ENCODE assay signal across 8 mouse cellular contexts in genomic region chr2:139677809-139678274, GRCm38 (mm10). TPM values are rescaled to one million over a fixed set of nuclear protein-coding genes. Genes with fewer than 3 reads are reported as not detected.
DNase-seq lines count a peak whose midpoint lies in the region; ATAC-seq and TF ChIP-seq lines count a peak whose summit lies in the region.

Ism1 (plus strand) TSS chr2:139678178.

- peak; percentile 51 for ATAC-seq in cerebellum, adult (ENCODE audit: insufficient number of reproducible peaks, low FRiP score, low TSS enrichment)
- ATAC-seq in forebrain, embryonic 14.5 days = peak; percentile 69
- peak; percentile 44 for ATAC-seq in heart, embryonic 15.5 days (replicated peaks; ENCODE audit: insufficient number of reproducible peaks, insufficient read depth, low FRiP score, low read depth)

- peak within 1 kb of the TSS; percentile 63 for H3K4me3 ChIP-seq in forebrain, embryonic 14.5 days (ENCODE audit: low read depth, low read length)
- peak within 1 kb of the TSS; percentile 95 for H3K4me3 ChIP-seq in heart, embryonic 15.5 days
- H3K4me3 ChIP-seq in lung, adult 2 months (replicated peaks; ENCODE audit: extremely low read depth, low read depth, low read length) = peak within 1 kb of the TSS; percentile 50

- no peak for TF ChIP-seq POLR2A in lung, adult 2 months (IDR thresholded peaks at IDR 0.05; ENCODE audit: borderline replicate concordance, extremely low read depth, low read depth, low read length)

- no peaks in the 10 kb centered on the region for H3K9me3 ChIP-seq in forebrain, embryonic 14.5 days (replicated peaks; ENCODE audit: control insufficient read depth, low read length)
- no peaks in the 10 kb centered on the region for H3K9me3 ChIP-seq in heart, embryonic 15.5 days (replicated peaks)

- no peak for TF ChIP-seq CTCF in lung, adult 2 months (IDR thresholded peaks at IDR 0.05; ENCODE audit: insufficient read depth, low read length)

- H3K4me2 ChIP-seq in forebrain, embryonic 14.5 days (ENCODE audit: low read length) = peak within 1 kb of the TSS; percentile 92
- H3K4me2 ChIP-seq in heart, embryonic 15.5 days = peak within 1 kb of the TSS; percentile 98

- peak within 1 kb of the TSS; percentile 75 for H3K9ac ChIP-seq in forebrain, embryonic 14.5 days (ENCODE audit: low read length)
- H3K9ac ChIP-seq in heart, embryonic 15.5 days = peak within 1 kb of the TSS; percentile 73

- H3K27me3 ChIP-seq in forebrain, embryonic 14.5 days (replicated peaks; ENCODE audit: control insufficient read depth, insufficient read depth, low read length) = peaks cover 21% of the 10 kb centered on the region
- H3K27me3 ChIP-seq in heart, embryonic 15.5 days = peaks cover 27% of the 10 kb centered on the region

- WGBS in forebrain, embryonic 14.5 days = 0% methylated on average over 25 of the region's 39 CpGs
- WGBS in heart, embryonic 15.5 days = under 1% methylated on average over 21 of the region's 39 CpGs
- WGBS in lung, adult 2 months = 2% methylated on average over 38 of the region's 39 CpGs

- peaks cover 9% of the 10 kb centered on the region; the same call in 1 of the 2 replicates for H3K4me1 ChIP-seq in forebrain, embryonic 14.5 days (ENCODE audit: control insufficient read depth, insufficient read depth, low read length)
- H3K4me1 ChIP-seq in heart, embryonic 15.5 days (replicated peaks) = peaks cover 8% of the 10 kb centered on the region
- peaks cover under 1% of the 10 kb centered on the region; the same call in 1 of the 2 replicates for H3K4me1 ChIP-seq in lung, adult 2 months (ENCODE audit: control insufficient read depth, insufficient read depth, low read length)

- DNase-seq in ES-CJ7 (ENCODE audit: low read depth, low spot score) = peak; percentile 45
- DNase-seq in forebrain, embryonic 14.5 days (ENCODE audit: low spot score) = peak; percentile 41
- peak; percentile 45 for DNase-seq in kidney, postnatal 14 days
- DNase-seq in lung, adult 2 months = no peak
- DNase-seq in ovary, postnatal 14 days (ENCODE audit: low spot score) = peak; percentile 27
- DNase-seq in c-Kit-positive CD71-positive TER-119-positive erythroid progenitor cells, embryonic 14.5 days (ENCODE audit: low spot score) = no peak

- no peaks in the 10 kb centered on the region for H3K36me3 ChIP-seq in forebrain, embryonic 14.5 days (ENCODE audit: control insufficient read depth, insufficient read depth, low read length)
- H3K36me3 ChIP-seq in heart, embryonic 15.5 days = no peaks in the 10 kb centered on the region

- 0 out of 2 replicates have a peak within 1 kb of the TSS, but pooled peaks have one; percentile 24 for H3K27ac ChIP-seq in forebrain, embryonic 14.5 days (ENCODE audit: low read depth, low read length)
- peak within 1 kb of the TSS; percentile 74 for H3K27ac ChIP-seq in heart, embryonic 15.5 days

RNA-seq across cellular contexts. Expression of gene Ism1, which starts in this region (rescaled TPM):
- 0.32 and 0.50 TPM in 2 replicates for polyA plus RNA-seq in forebrain, embryonic 14.5 days (2014; fragmentation: Nextera tagmentation; extraction: Ambion mirVana)
- polyA plus RNA-seq in heart, embryonic 15.5 days (2015; fragmentation: Nextera tagmentation; extraction: Ambion mirVana) = 0.45 and 1.5 TPM in 2 replicates
- polyA plus RNA-seq in lung, adult 2 months (2012; rRNA removed) = 40.4 and 57.4 TPM in 2 replicates

Comparison
In these comparisons a context has a peak if more than half of its experiments do, and no peak if none do; other contexts are left out.
1. RNA of gene Ism1 (polyA plus RNA-seq): 40.4 to 57.4 TPM in lung, adult 2 months; 0.32 to 0.50 TPM in forebrain, embryonic 14.5 days and 0.45 to 1.5 TPM in heart, embryonic 15.5 days; every median in the first group is over 10 times any median in the second.
2. Peak in DNase-seq, ATAC-seq, H3K4me3 ChIP-seq, H3K27ac ChIP-seq, H3K9ac ChIP-seq and H3K4me2 ChIP-seq in forebrain, embryonic 14.5 days; RNA of the gene not detected or under 1 TPM.
3. DNase-seq: peak in ES-CJ7 (single experiment), kidney, postnatal 14 days (single experiment) and ovary, postnatal 14 days (single experiment); none in lung, adult 2 months (single experiment) and c-Kit-positive CD71-positive TER-119-positive erythroid progenitor cells, embryonic 14.5 days (single experiment).
4. Peak in every context shown above with its lines, with median percentiles within 50 percentile points of each other: ATAC-seq and H3K4me3 ChIP-seq.